Mouse (Mus musculus): ENCODE results near the gene Pdgfra.

- no peak for TF ChIP-seq CTCF (IDR thresholded peaks at IDR 0.05; ENCODE audit: borderline replicate concordance, extremely low read depth, insufficient read depth, insufficient read length)
- no peak for TF ChIP-seq POLR2A (IDR thresholded peaks at IDR 0.05; ENCODE audit: borderline replicate concordance, extremely low read depth, insufficient read depth, insufficient read length, poor library complexity, severe bottlenecking)
Observed at GRCm38 (mm10) chr5:75111781-75112180, 40.3 kb upstream of the Pdgfra start.
